Mouse (Mus musculus) erythroblast, embryonic 14.5 days (primary cell): ENCODE results near the gene Pik3r1.

ENCODE experiments used
- GATA1 ChIP-seq: IDR thresholded peaks from 2 replicates; pipeline ENCODE4 v1.6.1; 2012; ENCODE audit warnings: low read length, inconsistent platforms, mixed read lengths
- TAL1 ChIP-seq: IDR thresholded peaks from 3 replicates; pipeline ENCODE4 v1.6.1; 2012; ENCODE audit warnings: low read length, inconsistent platforms, mixed read lengths

- TF ChIP-seq TAL1 (no peak), GATA1 (no peak)
These were observed 90.0 kb downstream of the Pik3r1 start for GRCm38 (mm10) chr13:101678036-101678435.
